Mouse (Mus musculus) spleen, adult 12 weeks (tissue): ENCODE data around the gene Slit3.

Experiments used
- DNase-seq: peaks from one replicate; pipeline ENCODE4 v3.0.0; 2022; ENCODE audit warnings: low spot score

Slit3 gene

DNA sequence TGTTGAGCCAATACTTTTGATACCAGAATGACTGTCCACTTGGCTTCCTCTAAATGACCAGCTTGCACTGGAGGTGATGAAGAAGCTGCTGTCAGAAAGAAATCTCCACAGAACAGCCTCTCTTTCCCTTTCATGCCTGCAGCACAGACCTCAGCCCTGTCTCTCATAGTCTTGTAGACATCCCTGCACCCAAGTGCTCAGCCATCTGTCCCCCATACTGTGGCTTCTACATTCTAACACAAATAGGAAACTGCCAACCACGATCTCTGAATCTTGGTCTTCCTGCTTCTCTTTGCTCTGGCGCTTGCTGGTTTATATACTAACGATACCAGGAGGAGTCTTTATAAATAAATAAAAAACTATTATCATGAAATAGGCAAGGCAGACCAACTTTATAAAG lies 184.9 kb downstream of the Slit3 start:
- no peak for DNase-seq

DNA sequence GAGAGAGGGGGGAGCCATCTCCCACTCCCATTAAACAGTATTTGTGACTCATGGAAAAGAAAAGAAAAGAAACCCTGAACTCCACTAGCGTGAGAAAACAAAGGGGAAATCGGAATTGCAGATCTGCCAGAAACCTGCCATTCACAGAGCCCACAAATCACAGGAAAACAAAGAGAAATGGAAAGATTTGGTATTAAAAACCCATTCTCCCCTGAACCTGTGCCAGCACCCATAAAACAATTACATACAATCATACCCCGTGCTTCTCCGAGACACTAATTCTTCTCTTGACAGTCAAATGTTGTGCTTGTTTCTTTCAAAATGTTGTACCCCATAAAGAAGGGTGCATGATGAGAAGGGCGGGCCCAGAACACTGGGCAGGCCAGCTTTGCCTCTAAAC lies 185.9 kb downstream of the Slit3 start:
- DNase-seq, result no peak

DNA sequence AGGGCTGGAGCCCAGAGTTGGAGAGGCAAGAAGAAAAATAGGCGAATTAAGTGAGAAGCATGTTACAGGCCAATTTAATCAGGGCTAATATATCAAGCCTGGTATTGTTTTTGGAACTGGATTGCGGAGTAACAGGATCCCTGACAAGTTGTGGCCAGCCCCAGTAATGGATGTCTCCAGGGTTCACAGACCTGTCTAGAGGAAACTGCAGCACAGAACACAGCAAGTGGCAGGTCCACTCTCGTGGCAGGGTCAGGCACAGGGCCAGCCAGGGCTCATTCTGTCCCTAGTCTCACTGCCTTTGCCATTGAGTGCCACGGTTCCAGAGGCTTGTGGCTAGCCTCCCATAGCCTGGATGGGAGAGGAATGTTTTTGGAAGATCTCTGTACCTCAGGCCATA lies 187.0 kb downstream of the Slit3 start:
- DNase-seq, result no peak

DNA sequence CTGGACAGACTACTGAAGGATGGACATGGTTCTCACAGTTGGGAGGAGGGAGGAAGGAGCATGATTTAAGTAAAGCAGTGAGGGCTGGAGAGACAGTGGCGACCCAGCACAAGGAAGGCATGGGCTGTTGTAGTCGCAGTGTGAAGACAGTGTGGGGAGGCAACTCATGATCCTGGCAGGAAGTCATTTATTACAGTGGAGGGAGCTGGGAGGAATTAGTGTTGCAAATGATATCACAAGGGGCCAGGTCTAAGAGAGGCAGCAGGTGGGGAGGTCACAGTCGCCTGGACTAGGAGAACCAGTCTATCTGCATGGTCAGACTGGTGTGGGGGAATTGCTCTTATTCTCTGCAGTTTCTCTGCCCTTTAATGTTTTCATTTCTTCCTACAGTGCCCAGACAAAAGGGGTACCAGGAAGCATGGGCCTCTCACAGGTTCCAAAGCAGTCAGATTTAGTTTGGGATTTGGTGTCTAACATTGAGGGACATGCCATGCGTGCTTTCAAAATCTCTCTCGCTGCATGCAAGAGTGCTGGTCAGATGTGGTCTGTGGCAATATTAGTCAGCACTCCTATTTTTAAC lies 194.5 kb downstream of the Slit3 start:
- DNase-seq, result no peak

DNA sequence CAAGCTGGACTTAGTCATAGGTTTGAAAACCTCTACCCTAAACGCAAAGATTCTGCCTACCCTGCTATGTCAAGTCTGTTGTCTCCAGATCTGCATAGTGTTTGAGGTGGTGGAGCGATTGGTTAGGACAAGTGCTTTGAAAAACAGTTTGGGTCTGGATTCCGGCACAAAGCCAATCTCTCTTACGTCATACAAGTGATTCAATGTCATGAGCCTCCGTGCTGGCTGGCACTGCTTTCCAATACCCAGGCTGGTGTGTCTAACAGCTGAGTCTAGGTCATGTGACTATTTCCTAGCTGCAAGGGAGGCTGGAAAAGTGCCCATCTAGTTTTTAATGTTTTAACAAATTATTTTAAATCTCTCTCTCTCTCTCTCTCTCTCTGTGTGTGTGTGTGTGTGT lies 196.2 kb downstream of the Slit3 start:
- no peak for DNase-seq

- no peak for DNase-seq
Observed at GRCm38 (mm10) chr11:35317775-35318432, 196.9 kb downstream of the Slit3 start.

DNA sequence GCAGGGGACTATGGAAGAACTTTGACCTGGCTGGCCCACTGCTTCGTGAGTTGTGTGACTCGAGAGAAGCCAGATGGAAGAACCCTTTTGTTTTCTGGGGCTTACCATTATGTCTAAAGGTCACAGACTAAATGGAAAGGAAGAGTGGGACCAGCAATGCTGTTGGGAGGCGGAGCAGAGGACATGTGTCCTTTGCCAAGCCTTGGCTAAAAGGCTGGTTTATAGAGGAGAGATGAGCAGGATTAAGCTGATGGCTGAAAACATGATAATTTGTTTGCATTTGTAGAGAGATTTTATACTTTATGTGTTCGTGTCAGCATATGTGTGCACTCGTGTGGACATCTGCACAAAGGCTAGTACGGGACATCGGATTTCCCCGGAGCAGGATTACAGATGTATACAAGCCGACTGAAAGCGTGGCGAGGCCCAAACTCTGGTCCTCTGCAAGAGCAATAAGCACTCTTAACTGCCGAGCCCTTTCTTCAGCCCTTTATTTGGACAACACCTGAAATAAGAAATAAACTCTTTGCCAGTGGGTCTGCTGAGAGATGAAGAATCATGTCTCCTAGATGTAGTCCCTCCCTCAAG lies 197.5 kb downstream of the Slit3 start:
- no peak for DNase-seq

DNA sequence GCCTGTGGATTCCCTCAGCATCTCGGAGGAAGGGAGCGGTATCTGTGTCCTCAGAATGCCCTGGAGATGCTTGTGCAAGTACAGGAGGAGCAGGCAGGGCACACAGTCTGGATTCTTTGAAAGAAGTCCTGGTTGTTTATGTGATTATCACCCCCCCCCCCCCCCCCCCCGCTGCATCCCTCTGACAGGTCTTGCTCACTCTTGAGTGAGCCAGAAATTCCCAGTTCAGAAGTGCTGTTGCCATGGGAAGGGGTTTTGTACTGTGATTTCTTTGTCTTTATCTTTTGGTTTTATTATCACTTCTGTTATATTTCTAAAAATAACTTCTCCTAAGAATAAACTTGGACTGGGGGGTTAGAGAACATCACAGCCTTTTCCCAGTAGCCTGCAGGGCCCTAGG lies 199.5 kb downstream of the Slit3 start:
- no peak for DNase-seq

- DNase-seq, result no peak
Observed at GRCm38 (mm10) chr11:35324397-35324796, 203.4 kb downstream of the Slit3 start.

DNA sequence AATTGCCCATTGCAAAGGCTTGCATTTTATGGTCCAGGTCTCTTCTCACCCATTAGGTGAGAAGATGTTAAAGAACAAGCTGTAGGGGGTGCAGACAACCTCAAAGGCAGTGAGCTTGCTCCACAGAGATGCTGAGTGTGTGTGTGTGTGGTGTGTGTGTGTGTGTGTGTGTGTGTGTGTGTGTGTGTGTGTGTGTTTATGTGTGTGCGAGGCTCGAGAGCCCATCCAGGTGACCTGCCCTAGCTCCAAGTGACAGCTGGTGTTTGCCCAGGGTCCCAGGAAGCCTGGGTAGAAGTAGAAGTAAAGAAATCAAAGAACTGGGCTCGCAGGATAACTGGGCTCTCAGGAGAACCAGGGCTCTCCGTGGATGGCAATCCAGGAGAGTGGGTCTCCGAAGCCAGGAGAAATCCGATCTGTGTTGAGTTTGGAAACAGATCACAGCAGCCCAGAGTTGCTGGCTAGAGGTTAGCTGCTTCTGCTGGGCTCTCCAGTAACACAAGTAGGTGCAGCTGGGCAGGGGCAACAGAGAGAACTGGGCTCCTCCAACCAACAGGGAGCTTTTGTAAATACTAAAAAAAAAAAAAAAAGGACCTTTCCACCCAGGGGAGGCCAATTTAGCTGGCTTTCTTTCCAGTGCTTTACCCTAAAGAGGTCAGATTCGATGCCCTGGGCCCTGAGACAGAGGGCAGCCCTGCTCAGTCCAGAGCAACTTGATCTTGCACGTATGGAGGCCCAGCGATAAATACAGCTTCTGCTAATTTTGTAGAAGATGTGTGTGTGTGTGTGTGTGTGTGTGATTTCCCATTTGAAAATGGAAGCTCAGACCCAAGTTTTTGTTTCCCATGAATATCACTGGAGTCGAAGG lies 204.3 kb downstream of the Slit3 start:
- no peak for DNase-seq

- no peak for DNase-seq
Observed at GRCm38 (mm10) chr11:35326346-35326745, 205.3 kb downstream of the Slit3 start.

DNA sequence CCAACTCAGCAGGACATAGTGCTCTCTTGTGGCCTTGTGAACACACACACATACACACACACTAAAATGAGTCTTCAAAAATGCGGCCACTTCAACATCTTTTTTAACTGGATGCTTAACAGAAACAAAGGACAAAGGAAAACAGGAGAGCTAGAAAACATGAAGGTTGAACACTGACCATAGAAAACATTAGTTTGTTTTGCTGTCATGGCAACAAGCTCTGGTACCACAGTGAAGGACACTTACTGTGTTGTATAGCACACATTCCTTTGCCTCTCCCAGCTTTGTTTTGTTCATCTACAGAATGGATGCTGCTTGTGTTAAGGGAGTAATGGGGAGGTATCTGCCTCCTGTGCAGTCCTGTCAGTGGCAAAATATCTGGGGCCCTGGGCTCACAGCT lies 206.9 kb downstream of the Slit3 start:
- no peak for DNase-seq

DNA sequence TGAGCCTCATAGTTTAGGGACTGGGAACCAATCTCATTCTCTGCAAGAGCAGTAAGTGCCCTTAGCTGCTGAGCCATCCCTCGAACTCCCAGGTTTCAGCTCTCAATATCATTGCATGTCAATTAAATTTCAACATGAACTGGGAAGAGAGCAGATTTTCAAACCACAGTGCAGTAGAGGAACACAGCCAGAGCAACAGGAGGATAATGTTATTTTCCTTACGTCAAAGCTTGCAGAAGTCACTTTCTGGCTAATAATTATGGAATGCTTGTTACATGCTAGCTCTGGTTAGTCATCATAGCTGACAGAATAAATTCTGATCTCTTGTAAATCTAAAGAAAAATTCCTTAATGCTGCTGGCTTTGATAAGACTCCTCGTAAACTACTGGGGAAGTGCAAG lies 210.5 kb downstream of the Slit3 start:
- no peak for DNase-seq

DNA sequence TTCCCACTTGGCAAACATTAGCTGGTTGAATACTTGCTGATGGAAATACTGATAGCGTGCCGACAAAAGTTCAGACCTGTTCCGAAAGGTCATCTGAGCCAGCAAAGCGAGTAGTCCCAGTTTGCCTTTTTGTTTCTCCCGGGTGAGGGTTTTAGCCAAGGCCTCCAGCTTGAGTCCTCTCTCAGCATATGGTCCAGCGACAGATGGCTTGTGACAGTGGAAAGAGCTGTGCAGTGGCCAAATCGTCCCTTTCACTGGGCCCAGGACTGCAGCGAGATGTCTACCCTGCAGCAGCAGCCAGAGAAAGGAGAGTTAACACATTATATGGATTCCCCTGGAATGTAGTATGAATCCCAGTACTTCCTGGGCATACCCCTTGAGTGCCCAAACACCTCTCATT lies 215.5 kb downstream of the Slit3 start:
- no peak for DNase-seq

DNA sequence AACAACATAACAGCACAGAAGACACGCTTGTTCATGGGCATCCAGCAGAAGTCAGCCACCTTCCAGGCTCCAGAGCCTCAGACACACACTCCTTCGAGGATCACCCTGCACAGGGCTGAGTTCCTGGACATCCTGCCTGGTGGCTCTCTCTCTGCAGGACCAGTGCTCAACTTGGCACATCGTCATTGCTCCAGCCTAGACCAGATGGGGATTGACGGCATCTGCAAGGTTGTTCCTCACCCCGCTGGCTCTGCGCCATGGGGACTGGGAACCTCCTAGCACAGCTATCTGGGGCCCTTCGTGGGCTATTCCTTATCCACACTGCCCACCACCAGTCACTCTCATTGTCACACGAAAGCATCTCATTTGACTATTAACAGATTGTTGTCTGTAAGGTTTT lies 216.5 kb downstream of the Slit3 start:
- DNase-seq, result no peak

DNA sequence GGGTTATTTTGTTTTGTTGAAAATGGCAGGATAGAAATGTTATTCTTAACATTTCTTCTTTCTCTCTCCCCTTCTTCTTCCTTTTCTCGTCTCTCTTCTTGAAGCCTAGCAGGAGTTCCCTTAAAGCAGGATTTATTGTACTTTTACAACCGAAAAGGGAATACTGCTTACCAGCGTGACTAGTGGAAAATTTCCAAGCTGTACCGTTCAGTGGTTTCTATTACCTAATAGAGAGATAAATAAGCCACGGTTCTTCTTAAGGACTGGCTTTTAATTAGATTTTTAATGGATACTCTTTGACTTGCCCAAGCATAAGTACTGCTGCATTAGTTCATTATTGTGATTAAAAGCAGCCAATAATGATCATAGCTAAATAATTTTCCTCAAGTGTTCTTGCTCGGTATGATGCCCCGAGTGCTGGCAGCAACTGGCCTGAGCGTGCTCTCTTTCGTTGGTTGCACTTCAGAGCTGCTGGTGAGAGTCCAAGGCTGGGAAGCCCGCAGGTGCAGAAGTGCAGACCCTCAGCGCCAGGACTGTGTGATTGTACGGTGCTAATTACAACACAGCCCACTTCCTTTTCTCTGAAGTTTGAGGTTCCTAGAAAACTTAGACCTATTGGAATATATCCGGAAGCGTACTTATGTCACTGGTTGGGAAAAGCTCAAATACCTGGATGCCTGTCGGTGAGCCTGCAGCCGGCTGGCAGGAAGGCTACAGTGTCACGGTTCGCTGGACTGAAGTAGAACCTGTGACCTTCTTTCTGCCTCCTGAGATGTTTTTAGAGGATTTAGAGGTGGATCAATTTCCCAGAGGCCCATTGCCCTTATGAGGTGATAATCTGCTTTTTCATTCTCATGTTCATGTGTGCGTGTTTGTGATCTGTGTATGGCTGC lies 217.1 kb downstream of the Slit3 start:
- DNase-seq, result no peak

DNA sequence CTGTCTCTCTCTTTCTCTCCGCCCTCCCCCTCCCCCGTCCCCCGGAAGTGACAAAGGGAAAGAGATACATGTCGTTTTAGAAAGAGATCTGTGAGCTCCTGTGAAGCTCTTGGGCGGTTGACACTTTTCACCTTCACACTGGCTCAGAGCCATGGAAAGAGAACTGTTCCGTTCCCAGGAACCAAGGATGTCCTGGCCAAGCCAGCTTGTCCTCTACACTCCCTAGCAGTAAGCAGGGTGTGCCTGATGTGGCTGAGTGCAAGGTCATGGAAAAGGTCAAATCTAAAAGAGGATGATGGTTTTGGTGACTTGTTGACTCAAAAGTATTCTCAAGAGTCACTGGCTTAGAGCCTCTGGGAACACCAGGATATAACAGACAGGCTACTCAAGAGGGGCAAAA lies 219.7 kb downstream of the Slit3 start:
- DNase-seq, result no peak

DNA sequence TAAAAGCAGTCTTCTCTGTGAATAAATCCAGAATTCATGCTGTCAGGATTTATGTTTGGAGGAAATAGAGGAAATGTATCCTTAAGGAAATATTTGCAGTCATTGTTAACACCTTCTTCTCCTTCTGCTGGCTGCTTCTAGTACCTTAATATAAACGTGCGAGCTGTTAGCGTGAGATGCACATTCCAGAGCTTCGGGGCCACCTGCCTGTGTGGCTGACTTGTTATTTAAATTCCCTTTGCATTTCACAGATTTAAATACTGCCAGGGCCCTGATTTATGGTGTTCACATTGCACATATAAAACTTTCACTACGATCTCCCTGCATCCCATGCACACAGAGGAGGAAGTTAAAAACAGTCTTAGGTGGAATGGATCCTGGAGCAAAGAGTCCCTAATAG lies 221.5 kb downstream of the Slit3 start:
- DNase-seq, result no peak

GRCm38 (mm10) chr11:35345696-35346480 lies 224.9 kb downstream of the Slit3 start:
- no peak for DNase-seq

GRCm38 (mm10) chr11:35348099-35348498 lies 227.1 kb downstream of the Slit3 start:
- no peak for DNase-seq

GRCm38 (mm10) chr11:35350968-35351367 lies 229.9 kb downstream of the Slit3 start:
- DNase-seq, result no peak
